ENCODE assay signal across 13 mouse cellular contexts in the genomic region with DNA sequence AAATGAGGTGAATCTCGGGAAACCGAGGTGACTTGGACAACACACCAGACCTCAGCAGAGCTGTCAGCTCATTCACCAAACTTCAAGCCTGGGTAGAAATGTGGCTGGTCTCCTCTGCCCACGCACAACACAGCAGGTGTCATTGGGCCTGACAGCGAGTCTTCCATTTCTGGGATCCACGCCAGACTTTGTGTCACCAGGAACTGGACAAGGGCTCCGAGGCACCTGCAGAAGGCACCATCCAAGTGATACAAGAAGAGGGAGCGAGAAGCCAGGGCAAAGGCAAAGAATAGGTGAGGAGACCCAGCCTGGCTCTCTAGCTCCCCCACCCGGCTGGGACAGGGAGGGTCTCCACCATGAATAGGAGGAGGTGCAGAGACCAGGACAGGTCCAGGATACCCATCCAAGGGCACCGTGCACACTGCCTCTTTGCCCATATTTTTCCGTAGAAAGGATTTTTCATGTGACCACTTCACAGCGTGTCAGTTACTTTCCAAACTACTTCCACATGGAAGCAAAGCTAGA.
A peak's percentile ranks its signal among the peaks of the same experiment; 100 is the strongest.
DNase-seq lines count a peak whose midpoint lies in the region; ATAC-seq and TF ChIP-seq lines count a peak whose summit lies in the region.
"Had no signal": no experiment of that assay in that cellular context is flagged by ENCODE, and none has a peak within 500 bp of the region (broad histone marks: within the 10 kb centered on the region; RNA-seq: fewer than 3 reads in every experiment).

No protein-coding gene starts in this region.

- peak; percentile 14 to 56 for DNase-seq in adrenal gland, adult (ENCODE audit: inconsistent age in 2 of 2, low spot score in 1 of 2)
- DNase-seq in adrenal gland, postnatal 4 days (ENCODE audit: low spot score in 2 of 2), result no peak
- no peak for DNase-seq in liver, adult 2 months (ENCODE audit: extremely low read depth, low read depth, low spot score)
- DNase-seq in liver, embryonic 11.5 days (ENCODE audit: low spot score), result no peak
- peak; percentile 24 for DNase-seq in adrenal gland, postnatal 25 days
- DNase-seq in cerebellum, postnatal 25 days, result peak; percentile 95 to 98
- no peak for DNase-seq in thymus, postnatal 10 days (ENCODE audit: low spot score in 2 of 2)
- no peak for DNase-seq in embryo, embryonic 10 days (ENCODE audit: low spot score)
- DNase-seq: gastrocnemius, postnatal 25 days; heart, postnatal 10 days; kidney, adult 18-20 months; thymus, postnatal 25 days had no signal

- no peaks in the 10 kb centered on the region for H3K79me2 ChIP-seq in liver, adult 2 months (ENCODE audit: control insufficient read depth, insufficient read depth, low read length)

- no peak overlapping the region for H3K9ac ChIP-seq in liver, adult 2 months (ENCODE audit: low read depth, low read length)
- no peak overlapping the region for H3K9ac ChIP-seq in liver, embryonic 11.5 days (ENCODE audit: low read depth, low read length)
- H3K9ac ChIP-seq: midbrain, embryonic 15.5 days had no signal

- no peaks in the 10 kb centered on the region for H3K36me3 ChIP-seq in liver, adult 2 months (ENCODE audit: control insufficient read depth, insufficient read depth, low read length)
- no peaks in the 10 kb centered on the region for H3K36me3 ChIP-seq in liver, embryonic 11.5 days (ENCODE audit: control insufficient read depth, insufficient read depth, low read length)
- H3K36me3 ChIP-seq: midbrain, embryonic 15.5 days had no signal

- WGBS in liver, adult 2 months, result 63% methylated on average over 11 of the region's 11 CpGs
- WGBS in liver, embryonic 11.5 days, result 67% methylated on average over 11 of the region's 11 CpGs

- H3K27me3 ChIP-seq in liver, adult 2 months (ENCODE audit: control insufficient read depth, insufficient read depth, low read length), result no peaks in the 10 kb centered on the region
- no peaks in the 10 kb centered on the region for H3K27me3 ChIP-seq in liver, embryonic 11.5 days (replicated peaks; ENCODE audit: control insufficient read depth, insufficient read depth, low read length)
- H3K27me3 ChIP-seq: midbrain, embryonic 15.5 days had no signal

- TF ChIP-seq CTCF in liver, adult 2 months (IDR thresholded peaks at IDR 0.05; ENCODE audit: low read depth, low read length), result peak; percentile 58

- H3K4me3 ChIP-seq in liver, adult 2 months (ENCODE audit: insufficient read depth, low read depth, low read length), result no peak overlapping the region
- no peak overlapping the region for H3K4me3 ChIP-seq in liver, embryonic 11.5 days (ENCODE audit: low read depth, low read length)
- H3K4me3 ChIP-seq: midbrain, embryonic 15.5 days had no signal

- no peaks in the 10 kb centered on the region for H3K9me3 ChIP-seq in liver, embryonic 11.5 days (ENCODE audit: control insufficient read depth, low read length)
- H3K9me3 ChIP-seq: midbrain, embryonic 15.5 days had no signal

- no peak for TF ChIP-seq POLR2A in liver, adult 2 months (IDR thresholded peaks at IDR 0.05; ENCODE audit: extremely low read depth, insufficient read depth, low read length)

- no peak overlapping the region for H3K4me2 ChIP-seq in liver, embryonic 11.5 days
- H3K4me2 ChIP-seq: midbrain, embryonic 15.5 days had no signal

- no peaks in the 10 kb centered on the region for H3K4me1 ChIP-seq in liver, adult 2 months (ENCODE audit: control insufficient read depth, insufficient read depth, low read length)
- H3K4me1 ChIP-seq in liver, embryonic 11.5 days (replicated peaks; ENCODE audit: control insufficient read depth, insufficient read depth, low read length), result no peaks in the 10 kb centered on the region
- H3K4me1 ChIP-seq: midbrain, embryonic 15.5 days had no signal

- H3K27ac ChIP-seq in liver, adult 2 months (replicated peaks; ENCODE audit: insufficient read depth, low read depth, low read length), result no peak overlapping the region
- H3K27ac ChIP-seq in liver, embryonic 11.5 days (ENCODE audit: low read depth, low read length), result no peak overlapping the region
- H3K27ac ChIP-seq: midbrain, embryonic 15.5 days had no signal

- ATAC-seq in liver, embryonic 11.5 days (replicated peaks; ENCODE audit: low FRiP score), result no peak
- ATAC-seq: midbrain, embryonic 15.5 days had no signal

Comparison
In these comparisons a context has a peak if more than half of its experiments do, and no peak if none do; other contexts are left out.
1. DNase-seq: peak in adrenal gland, adult (2 of 2), adrenal gland, postnatal 25 days (single experiment) and cerebellum, postnatal 25 days (2 of 2); none in adrenal gland, postnatal 4 days (0 of 2), liver, adult 2 months (single experiment), liver, embryonic 11.5 days (single experiment), thymus, postnatal 10 days (0 of 2) and embryo, embryonic 10 days (single experiment).